Mouse (Mus musculus) liver, embryonic 14.5 days (tissue): ENCODE results near the gene Fkbpl. TPM values are rescaled to one million over a fixed set of nuclear protein-coding genes. Genes with fewer than 3 reads are reported as not detected.

Source experiments
- ATAC-seq: fragments of 200-750 bp; cut with Nextera tagmentation; 2 replicates; pipeline ENCODE4 v1.8.0; 2017; ENCODE audit warnings: moderate number of reproducible peaks, mild to moderate bottlenecking, moderate library complexity; ENCODE audit not compliant: insufficient read depth
- DNase-seq, 3 experiments: peaks; one replicate each; pipeline ENCODE4 v3.0.0-alpha.2; 2012 to 2013; ENCODE audit warnings: low read depth in 3 of 3, low spot score in 3 of 3
- H3K27ac ChIP-seq: fragments of 300-500 bp; sonication (generic); 2 replicates; pipeline ENCODE4 v1.5.1; 2014; ENCODE audit warnings: moderate library complexity, mild to moderate bottlenecking, control low read depth, inconsistent platforms
- H3K27me3 ChIP-seq: fragments of 300-500 bp; sonication (generic); 2 replicates; pipeline ENCODE4 v1.6.1; 2014; ENCODE audit warnings: mild to moderate bottlenecking, low read length, moderate library complexity; ENCODE audit not compliant: control insufficient read depth, insufficient read depth
- H3K36me3 ChIP-seq: fragments of 300-500 bp; sonication (generic); replicated peaks from 2 replicates; pipeline ENCODE4 v1.6.1; 2014; ENCODE audit warnings: low read depth; ENCODE audit not compliant: control insufficient read depth, insufficient read depth
- H3K4me1 ChIP-seq, 2 experiments: fragments of 200-500 bp in 1 of 2; fragments of 300-500 bp in 1 of 2; sonication (generic) in 1 of 2; replicated peaks; 2 replicates each; pipeline ENCODE4 v1.6.1; 2012 to 2014; ENCODE audit warnings: antibody characterized with exemption in 1 of 2, inconsistent platforms in 1 of 2, low read length in 1 of 2; ENCODE audit not compliant: control insufficient read depth in 2 of 2, insufficient read depth in 2 of 2
- H3K4me2 ChIP-seq: fragments of 300-500 bp; sonication (generic); 2 replicates; pipeline ENCODE4 v1.6.1; 2014; ENCODE audit warnings: low read depth, mild to moderate bottlenecking, control low read depth, moderate library complexity
- H3K4me3 ChIP-seq, 2 experiments: fragments of 200-500 bp in 1 of 2; fragments of 300-500 bp in 1 of 2; sonication (generic) in 1 of 2; 2 replicates each; pipeline ENCODE4 v1.5.1; 2012 to 2014; ENCODE audit warnings: low read depth in 2 of 2, low read length in 2 of 2, mild to moderate bottlenecking in 2 of 2, control low read depth in 1 of 2, inconsistent platforms in 1 of 2, moderate library complexity in 1 of 2; ENCODE audit not compliant: insufficient read depth in 1 of 2
- H3K9ac ChIP-seq: fragments of 300-500 bp; sonication (generic); replicated peaks from 2 replicates; pipeline ENCODE4 v1.6.1; 2014; ENCODE audit warnings: mild to moderate bottlenecking, control low read depth, moderate library complexity
- H3K9me3 ChIP-seq: fragments of 300-500 bp; sonication (generic); 2 replicates; pipeline ENCODE4 v1.6.1; 2016; ENCODE audit warnings: low read length, mixed read lengths; ENCODE audit not compliant: control insufficient read depth
- CTCF ChIP-seq: IDR thresholded peaks from 2 replicates; pipeline ENCODE4 v1.5.1; 2016; ENCODE audit warnings: antibody characterized with exemption, low read depth, control low read depth
- EP300 ChIP-seq: IDR thresholded peaks from 2 replicates; pipeline ENCODE4 v1.6.1; 2016; ENCODE audit warnings: antibody characterized with exemption, low read depth
- WGBS: fragments of 180-500 bp; shearing (Covaris S2); extraction: QIAGEN DNeasy Blood & Tissue Kit; methylation state at CpG from one replicate; pipeline ENCODE4 v1.1.7; 2014; ENCODE audit not compliant: insufficient replicate concordance; 5-methylcytosine and 5-hydroxymethylcytosine counted together
- polyA plus RNA-seq, 2 experiments: library from polyadenylated mRNA; depleted of rRNA in 1 of 2; stranded (reverse) in 1 of 2; unstranded in 1 of 2; fragments of >200 nt; fragmentation: Nextera tagmentation in 1 of 2; extraction: Ambion mirVana in 1 of 2; gene quantifications; 2 replicates each; pipeline versions ENCODE4 v1.2.1 to v1.2.3; 2012 to 2014

The Fkbpl gene
- polyA plus RNA-seq, 2 experiments = 1.6 to 2.9 TPM

DNA sequence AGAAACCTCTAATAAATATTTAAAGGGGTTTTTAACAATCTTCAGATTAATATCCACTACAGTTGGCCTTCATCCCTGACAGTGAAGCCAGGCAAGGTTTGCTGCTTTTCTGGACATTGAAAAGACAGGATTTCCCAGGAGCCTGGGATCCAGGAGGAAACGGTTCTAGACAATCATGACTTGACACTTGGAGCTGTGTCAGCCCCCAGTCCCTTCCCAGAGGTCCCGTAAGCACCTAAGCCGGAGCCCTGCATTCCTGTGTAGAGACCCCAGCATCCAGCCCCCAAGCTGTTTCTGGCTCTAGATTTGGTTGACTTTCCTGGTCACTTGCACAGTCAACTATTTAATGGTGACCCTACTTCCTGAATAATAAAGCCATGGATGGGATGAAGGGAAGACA lies 14.0 kb downstream of the Fkbpl start:
- Histone ChIP-seq H3K27me3 (peaks cover 19% of the 10 kb centered on the region), H3K36me3 (no peaks in the 10 kb centered on the region), H3K27ac (no peak overlapping the region), H3K9ac (no peak overlapping the region), H3K4me3 (no peak overlapping the region), H3K4me1 (no peaks in the 10 kb centered on the region), H3K9me3 (no peaks in the 10 kb centered on the region), H3K4me2 (no peak overlapping the region)
- 63% methylated on average over 3 of the region's 3 CpGs for WGBS
- ATAC-seq (no peak), DNase-seq (no peak)
- TF ChIP-seq EP300 = no peak
- no peak for TF ChIP-seq CTCF

DNA sequence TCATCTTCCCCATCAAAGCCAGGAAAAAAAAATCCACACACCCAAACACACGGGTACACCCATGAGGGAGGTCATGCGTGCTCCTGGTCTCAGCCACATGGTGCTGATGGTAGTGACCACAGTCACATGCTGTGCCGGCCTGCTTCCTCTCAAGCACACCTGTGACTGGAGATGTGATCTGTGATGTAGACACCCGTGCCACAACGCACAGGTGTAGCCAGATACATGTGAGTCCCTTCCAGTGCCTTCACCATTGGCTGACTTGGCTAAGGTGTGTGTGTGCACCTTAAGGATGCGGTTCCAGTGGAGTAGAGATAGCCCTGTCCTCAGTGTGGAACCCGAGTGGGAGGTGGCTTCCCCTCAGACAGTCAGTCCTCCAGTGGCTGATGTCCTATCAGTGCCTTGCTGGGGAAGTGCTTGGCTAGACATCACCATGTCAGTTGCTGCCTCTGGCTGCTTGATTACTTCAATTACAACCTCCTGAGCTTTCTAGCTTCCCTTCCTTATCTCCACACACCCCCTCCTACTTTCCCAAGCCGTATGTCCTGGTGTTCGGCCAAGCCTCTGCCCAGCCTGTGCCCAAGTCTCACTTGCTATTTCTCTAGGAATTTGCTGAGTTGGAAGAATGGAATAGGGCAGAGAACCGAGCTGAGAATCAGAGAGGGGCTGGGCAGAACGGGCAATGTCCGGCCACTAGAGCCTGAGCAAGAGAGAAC lies 14.8 kb downstream of the Fkbpl start:
- Histone ChIP-seq H3K9me3 (no peaks in the 10 kb centered on the region), H3K27ac (no peak overlapping the region), H3K4me2 (no peak overlapping the region), H3K4me1 (no peaks in the 10 kb centered on the region), H3K9ac (no peak overlapping the region), H3K27me3 (peaks cover 19% of the 10 kb centered on the region), H3K4me3 (no peak overlapping the region), H3K36me3 (no peaks in the 10 kb centered on the region)
- TF ChIP-seq EP300 (no peak), CTCF (no peak)
- ATAC-seq = no peak
- DNase-seq = no peak
- 44% methylated on average over 12 of the region's 12 CpGs for WGBS

DNA sequence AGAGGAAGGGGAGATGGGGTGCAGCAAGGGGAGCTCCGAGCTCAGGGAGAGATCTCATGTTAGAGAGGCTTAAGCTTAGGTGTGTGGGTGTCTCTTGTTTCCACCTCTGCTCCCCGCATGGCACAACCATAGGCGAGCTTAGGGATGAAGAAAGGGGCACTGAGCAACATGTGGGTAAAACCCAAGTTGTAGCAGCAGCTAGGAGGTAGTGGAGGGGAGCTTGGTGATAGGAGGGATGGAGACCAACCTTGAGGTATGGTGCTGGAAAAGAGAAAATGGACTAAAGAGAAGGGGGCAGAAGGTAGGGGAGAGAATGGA lies 15.3 kb downstream of the Fkbpl start:
- 42% methylated on average over 3 of the region's 3 CpGs for WGBS
- H3K27me3 ChIP-seq = peaks cover 19% of the 10 kb centered on the region
- no peaks in the 10 kb centered on the region for H3K4me1 ChIP-seq
- H3K9ac ChIP-seq = no peak overlapping the region
- ATAC-seq (no peak), DNase-seq (no peak)
- no peaks in the 10 kb centered on the region for H3K9me3 ChIP-seq
- H3K27ac ChIP-seq = no peak overlapping the region
- H3K4me3 ChIP-seq = no peak overlapping the region
- H3K36me3 ChIP-seq = no peaks in the 10 kb centered on the region
- H3K4me2 ChIP-seq = no peak overlapping the region
- TF ChIP-seq EP300 (no peak), CTCF (no peak)

DNA sequence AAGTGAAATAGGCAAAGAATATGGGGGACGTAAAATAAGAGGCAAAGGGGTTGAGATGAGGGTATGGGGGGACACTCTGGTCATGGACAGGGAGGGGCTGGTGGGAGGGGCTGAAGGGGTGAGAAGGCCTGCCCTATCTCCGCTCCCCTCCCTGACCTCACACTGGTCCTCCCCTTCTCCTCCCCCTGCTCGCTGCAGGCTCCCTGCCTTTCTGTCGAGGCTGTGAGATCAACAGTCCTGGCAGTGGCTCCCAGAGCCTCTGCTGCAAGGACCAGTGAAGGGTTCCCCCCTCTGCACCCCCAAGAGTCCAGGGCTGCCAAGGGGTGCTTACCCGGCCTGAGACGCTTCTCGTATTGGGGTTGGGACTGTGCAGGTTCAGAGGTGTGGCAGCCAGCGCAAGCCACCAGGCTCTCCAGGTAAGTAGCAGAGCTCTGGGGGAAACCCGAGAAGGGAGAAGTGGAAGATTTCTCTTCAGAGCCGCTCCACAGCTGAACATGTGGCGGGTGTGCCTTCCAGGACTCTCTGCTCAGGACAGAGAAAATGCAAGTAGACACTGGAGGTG lies 15.8 kb downstream of the Fkbpl start:
- H3K27ac ChIP-seq = no peak overlapping the region
- no peaks in the 10 kb centered on the region for H3K4me1 ChIP-seq
- DNase-seq (no peak), ATAC-seq (no peak)
- no peaks in the 10 kb centered on the region for H3K9me3 ChIP-seq
- no peak overlapping the region for H3K4me3 ChIP-seq
- no peak overlapping the region for H3K9ac ChIP-seq
- TF ChIP-seq CTCF (no peak), EP300 (no peak)
- 28% methylated on average over 10 of the region's 11 CpGs for WGBS
- peaks cover 19% of the 10 kb centered on the region for H3K27me3 ChIP-seq
- H3K36me3 ChIP-seq = no peaks in the 10 kb centered on the region
- no peak overlapping the region for H3K4me2 ChIP-seq

DNA sequence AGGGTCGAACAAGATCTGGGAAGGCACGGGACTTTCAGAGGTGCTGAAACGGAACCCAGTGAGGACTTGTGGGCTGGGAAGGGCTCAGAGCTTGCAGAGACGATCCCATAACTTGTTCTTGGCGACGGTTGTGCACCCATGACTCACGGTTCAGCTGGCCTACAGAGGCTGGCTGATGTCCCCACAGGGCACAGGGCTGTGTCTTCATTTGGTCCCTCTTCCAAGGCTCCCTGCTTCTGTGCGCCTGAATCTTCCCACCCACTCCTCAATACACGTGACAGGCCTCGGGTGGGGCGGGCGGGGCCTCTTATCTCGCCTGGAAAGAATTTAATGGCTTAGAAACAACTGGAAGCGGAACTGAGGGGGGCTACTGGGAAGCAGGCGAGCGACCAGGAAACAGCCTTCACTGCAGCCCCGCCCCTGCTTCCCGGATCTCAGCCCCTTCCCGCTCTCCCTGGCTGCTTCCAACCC lies 16.6 kb downstream of the Fkbpl start:
- Histone ChIP-seq H3K4me3 (no peak overlapping the region), H3K9me3 (no peaks in the 10 kb centered on the region), H3K4me2 (no peak overlapping the region), H3K36me3 (no peaks in the 10 kb centered on the region), H3K27me3 (peaks cover 19% of the 10 kb centered on the region), H3K4me1 (no peaks in the 10 kb centered on the region), H3K27ac (no peak overlapping the region), H3K9ac (no peak overlapping the region)
- DNase-seq (no peak), ATAC-seq (no peak)
- TF ChIP-seq EP300 (no peak), CTCF (no peak)
- 2% methylated on average over 19 of the region's 19 CpGs for WGBS
